Mouse (Mus musculus) cerebellum, adult 2 months (tissue): ENCODE results near the gene Ifne.

ENCODE experiments used
- CTCF ChIP-seq: fragments of 200-500 bp; IDR thresholded peaks from 2 replicates; pipeline ENCODE4 v1.5.1; 2011; ENCODE audit warnings: low read depth, mild to moderate bottlenecking, control low read depth, low read length, moderate library complexity, borderline replicate concordance; ENCODE audit not compliant: insufficient read depth
- POLR2A ChIP-seq: fragments of 200-500 bp; IDR thresholded peaks from 2 replicates; pipeline ENCODE4 v1.6.1; 2011; ENCODE audit warnings: low read length, control low read depth, borderline replicate concordance; ENCODE audit not compliant: insufficient read depth

DNA sequence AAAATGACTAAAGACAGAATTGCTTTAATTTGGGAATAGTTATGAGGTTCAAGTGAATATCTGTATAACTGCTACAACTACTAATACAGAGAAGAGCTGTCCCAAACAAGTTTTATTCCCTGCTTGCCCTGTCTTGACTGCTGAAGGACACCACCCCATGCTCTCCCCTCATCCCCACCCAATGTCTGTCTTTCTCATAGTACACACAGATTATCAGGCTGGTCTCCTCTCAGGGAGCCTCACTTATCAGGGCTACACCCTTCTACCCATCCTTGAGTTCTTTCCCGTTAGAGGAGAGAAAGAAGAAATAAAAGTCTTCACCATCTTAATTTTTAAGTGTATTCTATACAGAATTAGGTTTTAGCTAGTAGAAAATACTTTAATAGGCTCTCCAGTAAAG lies 34.0 kb upstream of the Ifne start:
- TF ChIP-seq CTCF (no peak), POLR2A (no peak)
